Mouse (Mus musculus) stomach, embryonic 14.5 days (tissue): ENCODE measurements at regions not wholly inside any gene's neighbourhood (a gene's known extent, or its start where the extent isn't known, plus 50 kb on each side); places are given as distances from the start of the nearest gene placed in this dataset.

Experiments used
- ATAC-seq: fragments of 200-750 bp; cut with Nextera tagmentation; 2 replicates; pipeline ENCODE4 v1.8.0; 2017; ENCODE audit warnings: low read depth, moderate TSS enrichment; ENCODE audit not compliant: insufficient number of reproducible peaks, insufficient read depth, low FRiP score
- H3K27ac ChIP-seq: fragments of 300-500 bp; sonication (generic); 2 replicates; pipeline ENCODE4 v1.5.1; 2014; ENCODE audit warnings: mild to moderate bottlenecking, low read length, moderate library complexity, mixed read lengths
- H3K27me3 ChIP-seq: fragments of 300-500 bp; sonication (generic); 2 replicates; pipeline ENCODE4 v1.6.1; 2014; ENCODE audit warnings: low read length, control low read depth, mixed read lengths; ENCODE audit not compliant: control insufficient read depth, insufficient read depth
- H3K36me3 ChIP-seq: fragments of 300-500 bp; sonication (generic); 2 replicates; pipeline ENCODE4 v1.6.1; 2014; ENCODE audit warnings: mild to moderate bottlenecking, control low read depth, low read length, moderate library complexity, mixed read lengths; ENCODE audit not compliant: control insufficient read depth, insufficient read depth
- H3K4me1 ChIP-seq: fragments of 300-500 bp; sonication (generic); 2 replicates; pipeline ENCODE4 v1.6.1; 2014; ENCODE audit warnings: low read length, control low read depth, mixed read lengths; ENCODE audit not compliant: control insufficient read depth, insufficient read depth
- H3K4me2 ChIP-seq: fragments of 300-500 bp; sonication (generic); replicated peaks from 2 replicates; pipeline ENCODE4 v1.6.1; 2014; ENCODE audit warnings: low read depth, low read length, control low read depth
- H3K4me3 ChIP-seq: fragments of 300-500 bp; sonication (generic); 2 replicates; pipeline ENCODE4 v1.5.1; 2014; ENCODE audit warnings: low read depth, low read length, control low read depth
- H3K9ac ChIP-seq: fragments of 300-500 bp; sonication (generic); replicated peaks from 2 replicates; pipeline ENCODE4 v1.6.1; 2014; ENCODE audit warnings: low read depth, mild to moderate bottlenecking, control low read depth, low read length, moderate library complexity, mixed read lengths
- H3K9me3 ChIP-seq: fragments of 300-500 bp; sonication (generic); 2 replicates; pipeline ENCODE4 v1.6.1; 2016; ENCODE audit warnings: low read depth, low read length, control low read depth; ENCODE audit not compliant: control insufficient read depth
- WGBS: fragments of 180-500 bp; shearing (Covaris S2); extraction: QIAGEN DNeasy Blood & Tissue Kit; methylation state at CpG from one replicate; pipeline ENCODE4 v1.1.7; 2014; 5-methylcytosine and 5-hydroxymethylcytosine counted together

DNA sequence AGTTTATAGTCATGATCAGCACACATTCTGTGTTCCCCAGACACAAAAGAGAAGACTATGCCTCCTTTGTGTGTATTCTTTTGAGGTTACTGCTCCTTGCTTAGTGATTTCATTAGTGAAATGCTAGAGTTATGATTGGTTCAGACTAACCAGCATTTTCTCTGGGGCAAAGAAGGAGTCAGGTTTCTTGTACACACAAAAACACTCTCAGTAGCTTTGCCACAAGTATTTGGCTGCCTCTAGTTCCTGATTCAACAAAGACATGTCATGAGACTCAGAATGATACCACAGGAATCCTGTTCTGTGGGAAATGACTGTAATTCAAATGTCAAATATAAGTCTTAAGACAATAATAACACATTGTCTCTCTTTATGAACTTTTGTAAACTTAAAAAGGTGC, 86.9 kb downstream of the Alx1 start:
- Histone ChIP-seq H3K9ac (no peak overlapping the region), H3K36me3 (no peaks in the 10 kb centered on the region), H3K27ac (no peak overlapping the region), H3K4me1 (no peaks in the 10 kb centered on the region), H3K9me3 (no peaks in the 10 kb centered on the region), H3K27me3 (no peaks in the 10 kb centered on the region), H3K4me3 (no peak overlapping the region), H3K4me2 (no peak overlapping the region)
- ATAC-seq, result no peak

DNA sequence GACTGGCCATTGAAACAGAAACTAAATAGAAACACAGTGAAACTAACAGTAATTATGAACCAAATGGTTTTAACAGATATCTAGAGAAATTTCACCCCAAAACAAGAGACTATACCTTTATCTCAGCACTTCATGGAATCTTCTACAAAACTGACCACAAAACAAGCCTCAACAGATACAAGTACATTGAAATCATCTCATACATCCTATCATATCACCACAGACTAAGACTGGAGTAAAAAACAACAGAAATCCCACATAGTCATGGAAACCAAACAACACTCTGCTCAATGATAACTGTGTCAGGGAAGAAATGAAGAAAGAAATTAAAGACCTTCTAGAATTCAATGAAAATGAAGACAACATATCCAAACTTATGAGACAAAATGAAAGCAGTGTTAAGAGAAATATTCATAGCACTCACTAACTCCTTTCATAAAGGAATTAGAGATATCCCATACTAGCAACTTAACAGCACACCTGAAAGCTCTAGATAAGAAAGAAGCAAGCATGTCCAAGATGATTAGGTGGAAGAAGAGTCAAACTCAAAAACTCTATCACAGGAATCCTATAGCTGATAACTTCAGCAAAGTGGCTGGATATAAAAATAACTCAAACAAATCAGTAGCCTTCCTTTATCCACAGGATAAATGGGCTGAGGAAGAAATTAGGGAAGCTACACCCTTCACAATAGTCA, 89.0 kb downstream of the Alx1 start:
- no peak overlapping the region for H3K4me3 ChIP-seq
- no peak overlapping the region for H3K27ac ChIP-seq
- no peak overlapping the region for H3K4me2 ChIP-seq
- H3K36me3 ChIP-seq, result no peaks in the 10 kb centered on the region
- H3K9ac ChIP-seq, result no peak overlapping the region
- no peak for ATAC-seq
- H3K9me3 ChIP-seq, result no peaks in the 10 kb centered on the region
- no peaks in the 10 kb centered on the region for H3K4me1 ChIP-seq
- no peaks in the 10 kb centered on the region for H3K27me3 ChIP-seq

DNA sequence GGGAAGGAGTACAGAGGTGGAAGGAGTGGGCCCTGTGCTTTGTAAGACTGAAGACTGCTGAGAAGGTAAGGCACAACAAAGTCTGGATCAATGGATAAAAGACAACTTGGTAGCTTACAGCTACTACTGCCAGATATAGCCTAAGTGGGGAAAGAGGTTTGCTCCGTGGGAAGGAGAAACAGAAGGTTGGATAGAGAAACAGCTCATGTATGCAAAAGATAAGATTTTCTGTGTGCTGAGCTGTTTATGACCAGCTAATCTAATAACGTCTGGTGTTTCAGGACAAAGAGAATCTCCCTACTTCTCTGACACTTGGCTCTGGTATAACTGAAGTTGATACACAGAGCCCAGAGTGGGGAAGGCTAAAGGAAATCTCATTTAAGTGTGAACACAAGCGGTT, 98.6 kb downstream of the Alx1 start:
- Histone ChIP-seq H3K4me1 (no peaks in the 10 kb centered on the region), H3K9ac (no peak overlapping the region), H3K4me2 (no peak overlapping the region), H3K9me3 (no peaks in the 10 kb centered on the region), H3K4me3 (no peak overlapping the region), H3K36me3 (no peaks in the 10 kb centered on the region), H3K27ac (no peak overlapping the region), H3K27me3 (no peaks in the 10 kb centered on the region)
- ATAC-seq, result no peak
- 61% methylated on average over 3 of the region's 3 CpGs for WGBS

DNA sequence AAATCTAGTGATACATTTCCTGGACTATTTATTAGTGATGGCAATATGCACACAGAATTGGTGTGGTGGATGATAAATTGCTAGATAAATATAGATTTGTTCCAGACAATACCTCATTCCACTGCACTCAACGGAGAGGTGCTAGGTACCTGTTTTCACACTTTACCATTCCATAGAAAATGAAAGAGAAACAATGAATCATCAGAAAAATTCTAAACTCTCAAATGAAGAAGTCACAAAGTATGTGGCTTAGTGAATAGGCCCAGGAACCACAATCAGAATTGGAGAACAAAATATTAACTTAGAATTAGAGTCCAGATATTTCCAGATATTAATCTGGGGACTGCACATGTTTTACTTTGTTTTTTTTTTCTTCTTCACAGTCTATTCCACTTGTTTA, 101.4 kb downstream of the Alx1 start:
- H3K4me2 ChIP-seq, result no peak overlapping the region
- no peak overlapping the region for H3K27ac ChIP-seq
- H3K27me3 ChIP-seq, result no peaks in the 10 kb centered on the region
- H3K36me3 ChIP-seq, result no peaks in the 10 kb centered on the region
- no peak overlapping the region for H3K4me3 ChIP-seq
- no peak overlapping the region for H3K9ac ChIP-seq
- ATAC-seq, result no peak
- 43% methylated on average over 1 of the region's 1 CpGs for WGBS
- no peaks in the 10 kb centered on the region for H3K4me1 ChIP-seq
- no peaks in the 10 kb centered on the region for H3K9me3 ChIP-seq

DNA sequence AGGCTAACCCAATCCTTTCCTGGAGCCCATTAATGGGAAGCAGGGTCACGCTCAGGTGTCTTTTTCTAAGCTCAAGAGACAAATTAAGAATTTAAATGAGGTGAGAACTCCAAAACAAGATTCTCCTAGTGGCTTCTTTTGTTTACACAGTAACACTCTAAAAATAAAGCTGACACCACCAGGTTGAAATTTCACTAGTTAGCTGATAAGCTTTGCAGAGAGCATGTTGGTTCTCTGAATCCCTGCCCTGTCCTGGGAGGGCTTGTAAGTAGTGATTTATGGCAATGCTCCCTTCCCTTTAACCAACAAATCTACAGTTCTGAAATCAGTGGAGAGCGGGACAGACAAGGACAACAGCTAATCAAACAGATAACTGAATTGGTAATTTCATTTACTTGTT, 132.6 kb downstream of the Alx1 start:
- Histone ChIP-seq H3K9ac (no peak overlapping the region), H3K4me1 (no peaks in the 10 kb centered on the region), H3K36me3 (no peaks in the 10 kb centered on the region), H3K9me3 (no peaks in the 10 kb centered on the region), H3K4me3 (no peak overlapping the region), H3K27me3 (no peaks in the 10 kb centered on the region), H3K27ac (no peak overlapping the region), H3K4me2 (no peak overlapping the region)
- ATAC-seq, result no peak
- WGBS, result 10% methylated on average over 2 of the region's 2 CpGs

DNA sequence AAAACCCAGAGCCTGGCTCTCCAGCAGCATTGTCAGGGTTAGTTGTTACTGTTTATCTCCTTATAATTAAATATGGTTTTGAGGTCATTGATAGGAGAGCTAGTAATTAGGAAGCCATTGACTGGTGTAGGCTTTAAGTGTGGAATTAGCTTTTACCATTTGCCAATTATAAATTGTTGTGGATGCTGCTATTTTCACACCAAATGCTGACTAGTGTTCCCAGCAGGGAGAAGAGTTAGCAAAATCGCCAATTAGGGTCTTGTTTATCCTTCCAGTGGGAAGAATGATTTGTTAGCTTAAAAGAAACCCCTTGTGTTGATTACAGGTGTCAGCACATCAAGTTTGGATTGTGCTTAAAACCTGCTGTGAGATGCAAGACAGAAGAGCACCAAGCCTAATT, 134.1 kb downstream of the Alx1 start:
- no peak for ATAC-seq
- Histone ChIP-seq H3K27me3 (no peaks in the 10 kb centered on the region), H3K27ac (no peak overlapping the region), H3K4me3 (no peak overlapping the region), H3K4me1 (no peaks in the 10 kb centered on the region), H3K9me3 (no peaks in the 10 kb centered on the region), H3K36me3 (no peaks in the 10 kb centered on the region), H3K4me2 (no peak overlapping the region), H3K9ac (no peak overlapping the region)
- 12% methylated on average over 1 of the region's 1 CpGs for WGBS

DNA sequence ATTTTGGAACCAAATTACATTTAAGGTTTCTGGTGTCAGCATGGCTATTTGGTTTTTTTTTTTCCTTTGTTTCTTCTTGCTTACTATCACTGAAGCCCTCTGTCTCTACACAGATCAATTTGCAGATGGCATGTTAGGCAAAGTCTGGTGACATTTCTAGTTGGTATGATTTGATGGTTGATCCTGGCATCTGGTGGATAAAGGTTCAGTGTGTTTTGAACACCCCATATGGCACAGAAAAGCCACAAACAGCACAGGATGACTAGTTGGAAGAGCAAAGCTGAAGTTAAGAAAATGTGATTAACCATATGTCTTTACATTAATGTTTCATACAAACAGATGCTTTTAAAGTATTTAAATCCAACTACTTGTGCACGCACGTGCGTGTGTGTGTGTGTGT, 137.6 kb downstream of the Alx1 start:
- Histone ChIP-seq H3K27me3 (no peaks in the 10 kb centered on the region), H3K36me3 (no peaks in the 10 kb centered on the region), H3K4me1 (no peaks in the 10 kb centered on the region), H3K27ac (no peak overlapping the region), H3K4me2 (no peak overlapping the region), H3K9ac (no peak overlapping the region), H3K4me3 (no peak overlapping the region), H3K9me3 (no peaks in the 10 kb centered on the region)
- no peak for ATAC-seq
- 95% methylated on average over 3 of the region's 3 CpGs for WGBS

DNA sequence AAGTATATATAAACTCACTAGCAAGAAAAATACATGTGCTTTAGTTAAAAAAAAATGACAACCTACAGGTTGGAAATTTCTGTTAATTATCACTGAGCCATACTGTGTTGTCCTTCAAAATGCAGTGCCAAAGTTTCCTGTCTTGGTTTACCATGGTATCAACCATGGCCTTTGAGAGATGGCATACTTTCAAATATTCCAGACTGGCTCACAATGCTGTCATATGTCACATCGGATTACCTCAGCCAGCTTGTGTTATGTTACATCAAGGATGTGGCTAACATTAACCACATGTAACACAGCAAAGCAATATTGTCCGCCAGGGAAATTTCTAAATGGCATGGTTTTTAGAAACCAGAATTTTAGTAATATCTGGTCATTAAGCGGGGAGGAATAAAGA, 140.3 kb downstream of the Alx1 start:
- no peak overlapping the region for H3K4me3 ChIP-seq
- no peaks in the 10 kb centered on the region for H3K9me3 ChIP-seq
- H3K4me2 ChIP-seq, result no peak overlapping the region
- H3K27ac ChIP-seq, result no peak overlapping the region
- no peaks in the 10 kb centered on the region for H3K27me3 ChIP-seq
- H3K9ac ChIP-seq, result no peak overlapping the region
- WGBS, result 83% methylated on average over 3 of the region's 3 CpGs
- ATAC-seq, result no peak
- no peaks in the 10 kb centered on the region for H3K4me1 ChIP-seq
- H3K36me3 ChIP-seq, result no peaks in the 10 kb centered on the region

DNA sequence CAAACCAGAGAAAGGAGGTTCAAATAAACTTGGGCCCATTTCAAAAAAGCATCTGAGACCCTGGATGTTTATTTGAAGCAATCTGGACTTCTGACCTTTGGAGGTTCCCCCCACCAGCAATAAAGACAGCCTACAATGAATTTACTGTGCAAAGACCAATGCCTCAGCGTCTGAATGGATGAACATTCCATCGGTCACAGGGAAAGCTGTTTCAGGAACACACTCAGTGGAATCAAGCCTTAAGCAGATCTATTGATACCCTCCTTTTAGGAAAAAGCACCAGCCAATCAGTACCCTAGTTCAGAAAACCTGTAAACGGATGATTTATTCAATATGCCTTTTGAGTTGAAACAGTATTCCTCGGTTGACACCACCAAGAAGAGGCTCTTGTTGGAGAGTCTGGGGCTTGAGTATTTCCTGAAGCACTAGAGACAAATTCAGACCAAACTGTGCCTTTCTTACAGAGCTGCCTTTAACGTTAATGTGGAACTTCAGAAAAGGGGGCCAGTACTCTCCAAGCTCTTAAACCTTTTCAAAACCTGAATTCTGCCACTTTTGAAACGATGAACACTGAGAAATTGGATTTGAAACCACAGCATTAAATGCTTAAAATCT, 148.1 kb downstream of the Alx1 start:
- no peak overlapping the region for H3K4me2 ChIP-seq
- no peaks in the 10 kb centered on the region for H3K36me3 ChIP-seq
- 50% methylated on average over 6 of the region's 6 CpGs for WGBS
- no peaks in the 10 kb centered on the region for H3K4me1 ChIP-seq
- no peak for ATAC-seq
- no peak overlapping the region for H3K27ac ChIP-seq
- H3K9me3 ChIP-seq, result no peaks in the 10 kb centered on the region
- H3K27me3 ChIP-seq, result no peaks in the 10 kb centered on the region
- no peak overlapping the region for H3K9ac ChIP-seq
- H3K4me3 ChIP-seq, result no peak overlapping the region
